Mouse (Mus musculus) left cerebral cortex, adult 9 months (tissue): ENCODE data around the gene Galnt6.
A peak's percentile ranks its signal among the peaks of the same experiment; 100 is the strongest.

Experiments used
- DNase-seq, 2 experiments: peaks; one replicate each; pipeline ENCODE4 v3.0.0; 2022; ENCODE audit warnings: low spot score in 2 of 2

Galnt6 gene

DNA sequence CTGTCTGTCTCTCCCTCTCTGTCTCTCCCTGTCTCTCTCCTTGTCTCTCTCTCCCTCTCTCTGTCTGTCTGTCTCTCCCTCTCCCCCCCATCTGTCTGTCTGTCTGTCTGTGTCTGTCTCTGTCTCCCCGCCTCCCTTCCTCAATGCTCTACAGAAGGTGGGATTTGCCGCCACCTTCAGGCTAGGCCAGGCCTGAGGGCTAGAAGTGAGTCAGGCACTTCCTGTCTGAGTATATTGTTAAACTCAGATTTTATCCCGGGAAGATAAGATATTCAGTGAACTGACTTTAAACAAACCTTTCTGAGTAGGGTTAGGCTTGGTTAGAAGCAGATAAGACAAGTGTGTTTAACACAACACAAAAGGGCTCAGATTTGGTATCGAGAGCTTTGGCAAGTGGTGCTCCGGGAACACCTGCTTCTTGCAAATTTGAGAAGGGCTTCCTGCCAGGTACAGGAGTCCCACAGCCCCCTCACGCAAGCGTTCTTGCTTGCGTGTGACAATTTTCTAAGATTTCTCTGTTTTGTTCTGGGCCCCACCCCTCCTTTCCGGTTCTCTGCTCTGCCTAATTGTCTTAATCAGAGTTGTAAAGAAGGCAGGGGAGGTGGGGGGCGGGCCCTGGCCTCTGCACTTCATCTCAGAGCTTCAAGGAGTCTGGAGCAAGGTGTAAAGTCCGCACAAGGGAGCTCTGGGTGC is 25.8 kb upstream of the Galnt6 start:
- DNase-seq = no peak

GRCm38 (mm10) chr15:100754041-100754440 is 24.9 kb upstream of the Galnt6 start:
- no peak for DNase-seq

- no peak for DNase-seq
Observed at GRCm38 (mm10) chr15:100753045-100753444, 23.9 kb upstream of the Galnt6 start.

DNA sequence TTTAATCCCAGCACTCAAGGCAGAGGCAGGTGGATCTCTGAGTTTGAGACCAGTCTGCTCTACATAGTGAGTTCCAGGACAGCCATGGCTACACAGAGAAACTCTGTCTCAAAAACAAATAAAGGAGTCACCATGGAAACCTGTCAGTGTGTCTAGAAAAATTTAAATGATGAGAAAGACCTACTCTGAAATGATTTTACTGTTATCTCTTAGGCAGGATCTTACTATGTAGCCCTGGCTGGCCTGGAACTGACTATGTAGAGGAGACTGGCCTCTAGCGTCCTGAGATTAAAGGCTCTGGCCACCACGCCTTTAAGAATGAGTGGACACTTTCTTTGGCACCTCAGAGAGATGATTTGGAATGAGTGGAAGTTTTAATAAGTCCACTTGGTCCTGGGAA is 23.3 kb upstream of the Galnt6 start:
- no peak for DNase-seq

DNA sequence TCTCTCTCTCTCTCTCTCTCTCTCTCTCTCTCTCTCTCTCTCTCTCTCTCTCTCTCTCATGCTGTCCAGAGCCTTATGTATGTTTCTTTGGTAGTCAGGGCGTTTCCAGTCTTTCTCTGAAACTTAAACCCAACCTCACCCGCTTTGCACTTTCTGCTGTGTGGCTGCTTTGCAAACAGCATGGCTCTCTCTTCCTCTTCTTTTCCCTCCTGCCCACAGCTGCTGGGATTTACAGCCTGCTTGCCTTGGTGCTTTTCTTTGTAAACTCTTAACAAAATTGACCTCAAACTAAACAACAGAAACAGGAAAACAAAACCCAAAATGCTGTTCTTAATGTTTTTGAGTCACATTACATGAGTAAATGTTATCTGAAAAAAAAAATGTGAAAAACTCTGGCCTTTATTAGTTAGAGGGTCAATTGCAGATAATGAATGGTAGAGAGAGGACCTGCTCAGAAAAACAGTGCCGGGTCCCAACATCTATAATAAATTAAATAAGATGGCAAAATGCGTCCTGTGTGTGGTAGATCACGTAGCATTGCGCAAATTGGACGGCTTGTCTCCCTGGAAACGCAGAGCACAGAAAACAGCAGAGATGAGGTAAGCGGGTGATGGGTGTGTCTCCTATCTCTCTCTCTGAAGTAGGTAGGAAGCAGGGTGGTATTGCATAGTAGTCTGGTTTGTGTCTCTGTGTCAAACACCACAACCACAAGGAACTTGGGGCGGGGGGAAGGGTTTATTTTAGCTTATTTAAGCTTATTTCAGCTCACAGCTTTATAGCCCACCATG is 20.8 kb upstream of the Galnt6 start:
- no peak for DNase-seq

DNA sequence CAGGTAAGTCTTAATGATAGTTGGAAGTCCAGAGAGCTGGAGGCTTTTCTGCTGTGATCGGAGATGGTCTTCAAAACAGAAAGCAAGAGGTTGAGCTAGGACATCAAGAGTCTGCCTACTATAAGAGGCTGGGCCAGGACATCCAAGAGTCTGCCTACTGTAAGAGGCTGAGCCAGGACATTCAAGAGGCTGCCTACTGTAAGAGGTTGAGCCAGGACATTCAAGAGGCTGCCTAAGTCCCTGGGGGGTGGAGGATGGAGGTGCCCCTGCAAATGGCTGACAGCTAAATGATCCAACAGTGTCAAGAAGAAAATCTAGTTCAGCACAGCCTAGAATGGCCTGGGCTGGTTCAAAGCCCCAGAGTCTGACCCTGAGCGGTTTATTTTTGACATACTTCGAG is 19.4 kb upstream of the Galnt6 start:
- DNase-seq = no peak

- no peak for DNase-seq
Observed at GRCm38 (mm10) chr15:100747121-100747963, 18.2 kb upstream of the Galnt6 start.

DNA sequence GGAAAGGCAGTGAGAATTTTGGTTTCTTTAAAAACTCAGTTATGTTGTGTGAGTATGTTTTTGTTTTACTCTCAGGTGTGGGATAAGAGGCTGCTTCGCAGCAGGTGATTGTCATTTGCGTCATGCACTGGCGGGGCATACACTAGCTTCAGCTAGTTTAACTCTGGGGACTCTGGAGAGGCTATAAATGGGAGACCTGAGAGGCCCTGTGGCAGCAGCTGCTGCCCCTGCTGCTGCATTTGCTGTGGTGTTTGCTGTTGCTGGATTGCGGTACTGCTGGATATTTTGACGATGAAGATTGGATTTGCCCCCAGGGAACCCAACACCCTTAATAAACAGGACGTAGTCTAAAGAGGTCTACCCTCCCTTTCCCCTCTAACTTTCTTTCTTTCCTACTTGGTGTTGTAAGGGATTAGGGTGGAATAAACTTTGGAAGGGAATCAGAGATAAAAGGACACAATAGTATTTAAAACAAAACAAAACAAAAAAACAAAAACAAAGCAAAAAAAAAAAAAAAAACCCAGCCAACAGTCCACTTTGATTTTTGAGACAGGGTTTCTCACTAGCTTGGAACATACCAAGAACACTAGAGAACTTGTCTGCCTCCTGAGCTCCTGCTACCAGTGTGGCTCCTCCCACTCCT is 17.4 kb upstream of the Galnt6 start:
- no peak for DNase-seq

DNA sequence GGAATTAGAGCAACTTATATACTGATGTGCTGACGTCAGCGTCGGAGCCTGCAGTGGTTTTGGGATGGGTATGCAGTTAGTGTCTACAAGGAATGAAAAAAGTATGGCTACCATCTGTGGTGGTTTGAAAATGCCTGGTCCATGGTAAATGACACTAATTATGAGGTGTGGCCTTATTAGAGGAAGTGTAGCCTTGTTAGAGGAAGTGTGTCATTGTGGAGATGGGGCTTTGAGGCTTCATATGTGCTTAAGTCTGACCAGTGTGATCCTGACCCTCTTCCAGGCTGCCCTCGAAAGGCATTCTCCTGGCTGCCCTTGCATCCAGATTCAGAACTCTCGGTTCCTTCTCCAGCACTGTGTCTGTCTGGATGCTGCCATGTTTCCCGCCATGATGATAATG is 14.1 kb upstream of the Galnt6 start:
- no peak for DNase-seq

- DNase-seq = no peak
Observed at GRCm38 (mm10) chr15:100739442-100739841, 10.3 kb upstream of the Galnt6 start.

DNA sequence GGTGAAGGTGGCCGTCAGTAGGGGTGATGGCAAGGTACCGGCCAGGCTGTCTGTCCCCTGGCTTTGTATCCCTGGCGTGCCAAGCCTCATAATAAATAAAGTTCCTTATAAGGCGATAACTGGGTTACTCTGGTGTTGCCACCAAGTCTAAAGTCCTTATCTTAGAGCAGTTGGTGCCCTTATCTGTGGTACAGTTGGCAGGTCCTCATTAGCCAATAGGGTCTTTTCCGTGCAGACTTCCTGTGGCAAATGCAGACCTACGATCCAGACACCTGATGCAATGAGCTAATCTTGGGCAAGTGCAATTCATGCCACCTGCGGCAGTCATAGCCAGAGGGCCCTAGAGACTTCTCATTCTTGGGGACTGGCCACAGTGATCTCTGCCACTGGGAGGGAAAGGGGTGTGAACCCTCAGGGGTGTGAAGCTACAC is 9.2 kb upstream of the Galnt6 start:
- DNase-seq = no peak

DNA sequence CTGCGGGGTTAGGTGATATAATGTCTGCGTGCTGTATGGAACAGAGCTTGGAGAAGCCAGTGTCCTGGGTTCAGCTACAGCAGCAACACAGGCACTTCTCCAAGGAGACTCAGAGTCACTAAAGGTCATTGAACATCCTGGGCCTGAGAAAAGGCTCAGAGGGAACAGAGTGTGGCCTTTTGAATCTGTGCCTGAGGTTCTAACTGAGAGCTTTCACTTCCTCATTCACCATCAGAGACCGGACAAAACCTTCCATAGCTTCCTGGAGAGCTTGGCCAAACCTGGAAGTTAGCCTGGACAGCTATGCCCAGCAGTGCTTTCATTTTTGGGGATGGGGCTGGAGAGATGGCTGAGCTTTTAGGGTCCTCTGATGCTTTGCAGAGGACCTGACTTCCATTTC is 8.5 kb upstream of the Galnt6 start:
- DNase-seq = no peak

DNA sequence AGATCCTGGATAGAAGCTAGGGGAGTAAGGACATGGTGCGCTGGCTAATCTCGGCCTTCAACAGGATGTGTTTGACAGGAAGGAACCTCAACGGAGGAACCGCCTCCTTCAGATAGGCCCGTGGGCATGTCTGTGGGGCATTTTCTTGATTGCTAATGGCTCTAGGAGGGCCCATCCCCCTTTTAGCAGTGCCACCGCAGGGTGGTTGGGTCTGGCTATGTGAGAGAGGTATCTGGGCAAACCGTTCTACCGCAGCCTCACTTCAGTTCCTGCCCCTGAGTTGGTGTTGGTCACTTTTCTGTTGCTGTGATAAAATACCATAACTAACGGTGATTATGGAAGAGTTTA is 6.8 kb upstream of the Galnt6 start:
- no peak for DNase-seq

- no peak for DNase-seq
Observed at GRCm38 (mm10) chr15:100735095-100735952, 6.1 kb upstream of the Galnt6 start.

DNA sequence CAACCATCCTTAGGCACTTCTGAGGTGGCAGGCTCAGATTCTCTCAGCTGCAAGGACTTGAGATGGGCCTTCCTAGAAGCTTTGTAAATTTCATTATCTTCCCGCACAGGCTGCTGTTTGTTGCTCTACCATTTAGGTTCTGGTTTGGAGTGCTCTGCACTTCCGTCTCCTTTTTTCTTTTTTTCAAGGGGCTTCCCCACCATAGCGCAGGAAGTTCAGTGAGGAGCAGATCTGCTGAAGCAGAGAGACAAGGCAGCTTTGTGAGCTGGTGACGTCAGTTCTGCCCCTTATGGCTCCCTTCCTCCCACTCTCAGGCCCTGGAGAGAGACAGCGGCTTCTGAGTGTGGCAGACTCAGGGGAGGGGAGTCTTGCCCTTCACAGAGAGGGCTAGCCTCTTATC is 3.4 kb upstream of the Galnt6 start:
- no peak for DNase-seq

GRCm38 (mm10) chr15:100731081-100731480 is 1.9 kb upstream of the Galnt6 start:
- no peak for DNase-seq

DNA sequence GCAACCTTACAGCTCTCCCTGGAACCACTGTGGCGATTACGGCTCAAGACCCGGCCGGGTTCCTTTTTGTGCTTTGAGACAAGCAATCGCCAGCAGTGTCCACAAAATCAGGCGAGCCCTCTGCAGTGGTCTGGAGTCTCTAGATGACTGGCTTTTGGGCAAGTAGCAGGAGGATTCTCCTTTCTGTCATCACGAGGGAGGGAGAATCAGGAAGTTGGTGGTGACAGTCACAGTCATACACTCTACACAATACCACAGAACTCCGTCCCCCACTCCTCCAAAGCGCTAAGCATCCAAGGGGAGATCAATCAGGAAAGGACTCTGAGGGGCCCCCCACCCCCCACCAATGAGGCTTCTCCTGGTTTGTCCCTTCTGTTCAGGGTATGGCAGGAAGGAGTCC is 590 bp downstream of the Galnt6 start:
- no peak for DNase-seq

DNA sequence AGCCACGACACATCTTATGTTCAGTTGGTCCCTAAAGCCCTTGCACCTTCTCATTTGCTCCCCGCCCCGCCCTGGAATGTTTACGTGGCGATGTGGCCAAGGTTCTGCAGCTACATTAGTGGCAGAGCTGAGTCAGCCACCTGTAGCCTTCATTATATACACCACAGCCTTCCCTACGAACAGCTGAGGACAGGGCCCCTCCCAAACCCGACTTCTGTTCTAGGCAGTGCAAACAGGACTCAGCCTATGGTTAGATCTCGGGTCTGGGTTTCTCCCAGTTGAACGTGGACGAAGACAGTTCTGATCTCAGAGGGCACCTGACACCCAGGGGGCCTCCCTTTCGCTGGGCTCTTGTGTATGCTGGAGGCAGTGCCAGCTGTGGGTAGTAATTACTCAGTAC is 1.3 kb downstream of the Galnt6 start:
- no peak for DNase-seq

GRCm38 (mm10) chr15:100726721-100727120 is 2.5 kb downstream of the Galnt6 start:
- DNase-seq = peak in 1 of 2 experiments; percentile 16

- no peak for DNase-seq
Observed at GRCm38 (mm10) chr15:100723505-100723904, 5.7 kb downstream of the Galnt6 start.

DNA sequence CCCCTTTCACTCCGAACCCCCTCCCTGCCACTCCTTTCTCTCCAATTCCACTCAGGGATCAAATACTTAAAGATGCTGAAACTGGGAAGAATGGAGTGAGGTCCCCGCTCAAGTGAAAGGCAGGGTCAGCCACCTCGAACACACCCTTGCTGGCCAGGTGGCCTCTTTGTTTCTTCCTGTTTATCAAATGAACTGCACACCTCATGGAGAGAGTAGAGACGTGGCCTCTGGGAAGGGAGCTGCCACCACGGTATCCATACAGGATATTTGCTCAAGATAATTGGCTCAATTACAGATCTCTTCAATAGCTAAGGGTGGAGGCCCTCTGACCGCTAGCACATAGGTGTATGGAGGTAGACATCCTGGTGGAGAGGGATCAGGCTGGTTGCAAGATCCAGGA is 6.6 kb downstream of the Galnt6 start:
- no peak for DNase-seq
